Mouse (Mus musculus) hematopoietic stem cell, adult 5-6 weeks (primary cell): ENCODE measurements at regions not wholly inside any gene's neighbourhood (a gene's known extent, or its start where the extent isn't known, plus 50 kb on each side); places are given as distances from the start of the nearest gene placed in this dataset.

Source experiments
- ATAC-seq, 2 experiments: fragments of 125-278 bp in 1 of 2; replicated peaks in 1 of 2; 2 replicates each; pipeline ENCODE4 v1.8.0; 2016 to 2017; ENCODE audit warnings: inconsistent platforms in 2 of 2, mild to moderate bottlenecking in 2 of 2, moderate number of reproducible peaks in 2 of 2, low read depth in 1 of 2, moderate TSS enrichment in 1 of 2; ENCODE audit not compliant: low FRiP score in 2 of 2, poor library complexity in 2 of 2, severe bottlenecking in 2 of 2, insufficient read depth in 1 of 2, low TSS enrichment in 1 of 2

DNA sequence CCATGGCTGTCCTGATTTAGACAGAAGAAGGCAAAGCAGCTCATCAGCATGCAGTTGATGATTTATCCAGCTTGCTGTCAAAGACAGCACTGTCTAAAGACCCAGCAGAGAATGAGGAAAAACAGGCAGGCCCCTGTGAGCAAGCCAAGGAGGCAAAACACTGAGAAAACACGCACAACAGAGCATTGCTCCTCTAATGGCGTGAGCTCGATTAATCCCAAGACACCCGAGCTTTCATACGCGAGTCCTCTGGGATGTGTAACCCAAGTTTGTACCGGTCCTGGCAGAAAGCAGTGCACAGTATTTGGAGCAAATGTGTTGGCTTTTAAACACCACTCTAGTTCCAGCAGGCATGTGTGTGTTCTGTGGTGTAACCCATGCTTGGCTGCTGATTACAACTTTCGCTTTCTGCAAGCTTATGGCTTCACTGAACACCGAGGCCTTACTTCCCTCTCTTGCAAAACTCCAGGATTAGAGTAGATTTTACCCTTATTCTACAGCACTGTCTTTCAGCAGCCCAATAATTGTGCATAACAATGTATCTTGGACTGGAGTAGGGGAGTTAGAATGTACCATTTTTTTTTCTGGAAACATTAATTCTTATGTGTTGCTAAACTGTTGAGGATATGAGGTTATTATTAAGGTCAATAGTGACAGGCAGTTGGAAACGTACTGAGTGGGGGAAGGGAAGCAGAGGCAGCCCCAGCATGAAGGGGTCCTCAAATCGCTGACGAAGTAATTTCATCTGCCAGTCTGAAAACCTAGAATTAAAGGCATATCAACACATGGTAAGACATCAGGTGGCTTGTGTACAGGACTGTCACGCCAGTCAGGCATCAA, 52.0 kb upstream of the Skap2 start:
- ATAC-seq: peak; percentile 39 to 46; a peak in 1 of 4 replicates
